Mouse (Mus musculus): ENCODE measurements around the gene Rap1gap. TPM values are rescaled to one million over a fixed set of nuclear protein-coding genes. Genes with fewer than 3 reads are reported as not detected.
A peak's percentile ranks its signal among the peaks of the same experiment; 100 is the strongest.

Gene Rap1gap
- total RNA-seq, 2 experiments from 2014 or later: 11.4 to 17.6 TPM

DNA sequence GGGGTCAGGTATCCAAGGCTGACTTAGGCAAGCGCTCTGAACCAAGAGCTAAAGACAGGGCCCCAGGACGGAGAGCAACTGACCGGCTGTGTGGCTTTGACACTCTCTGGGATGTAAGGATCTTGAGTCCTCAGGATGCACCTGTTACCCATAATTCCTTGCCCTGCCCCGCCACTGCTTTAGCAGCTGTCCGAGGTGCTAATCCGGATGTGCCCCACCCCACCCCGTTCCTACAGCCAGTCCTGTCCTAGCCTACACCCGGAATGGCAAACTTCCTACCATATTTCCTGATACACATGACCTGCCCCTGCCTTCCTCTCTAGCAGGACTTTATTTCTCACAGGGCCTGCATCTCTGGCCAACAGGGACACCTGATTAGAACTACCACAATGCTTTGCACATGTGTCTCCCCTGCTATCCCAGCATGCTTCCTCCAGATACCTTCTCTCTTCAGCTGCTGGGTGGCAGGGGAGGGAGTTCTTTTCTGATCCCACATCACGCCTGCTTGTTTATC, 20.4 kb downstream of the Rap1gap start:
- DNase-seq: no peak
- intact Hi-C loops (cut with DNase I): loop anchor here (5.0 kb wide), 1 partner anchor 262 kb away; no protein-coding TSS in a partner anchor

DNA sequence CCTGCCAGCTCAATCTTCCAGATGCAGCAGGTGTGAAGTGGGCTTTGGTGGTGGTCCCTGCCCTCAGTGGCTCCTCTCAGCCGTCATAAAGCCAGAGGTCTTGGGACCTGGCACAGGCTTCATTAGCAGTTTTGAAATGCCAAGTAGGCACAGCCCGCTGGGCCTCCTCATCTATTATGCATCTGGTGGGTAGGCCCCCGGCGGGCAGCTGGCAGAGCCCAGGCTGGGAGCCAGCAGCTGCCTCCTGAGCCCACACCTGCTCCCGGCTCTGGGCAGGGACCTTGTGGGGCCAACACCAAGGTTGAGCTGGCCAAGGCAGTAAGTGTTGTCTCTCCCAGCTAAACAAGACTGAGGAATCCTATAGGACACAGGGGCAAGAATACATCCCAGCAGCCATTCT, 21.8 kb downstream of the Rap1gap start:
- intact Hi-C loops (cut with DNase I): no loop called here
- no peak for DNase-seq

DNA sequence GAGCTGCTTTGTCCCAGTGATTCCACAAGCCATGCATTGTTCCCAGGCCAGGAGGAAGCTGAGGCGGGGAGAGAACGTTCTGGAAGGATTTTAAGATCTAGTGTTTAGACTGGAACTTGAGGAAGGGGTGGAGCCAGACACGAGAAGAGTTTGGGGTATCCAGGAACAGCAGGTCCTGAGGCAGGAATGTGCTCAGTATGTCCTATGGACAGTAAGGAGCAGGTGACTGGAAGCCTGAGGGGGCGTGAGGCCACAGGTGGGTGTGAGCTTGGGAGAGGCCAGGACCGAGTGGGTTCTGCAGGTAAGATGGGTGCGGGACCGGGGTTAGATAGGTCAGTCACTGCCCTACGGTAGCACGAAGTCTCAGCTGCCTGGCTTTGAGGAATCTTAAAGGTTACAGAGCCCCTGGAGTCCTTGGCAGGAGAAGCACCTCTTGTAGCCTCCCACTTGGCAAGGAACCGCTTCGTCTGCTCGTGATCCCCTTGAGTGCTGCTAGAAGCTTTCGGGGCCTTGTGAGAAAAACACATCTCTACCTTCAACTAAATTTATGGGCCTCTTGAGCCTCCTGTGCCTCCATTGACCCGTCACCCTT, 22.8 kb downstream of the Rap1gap start:
- intact Hi-C loops (cut with DNase I): no loop called here
- no peak for DNase-seq

DNA sequence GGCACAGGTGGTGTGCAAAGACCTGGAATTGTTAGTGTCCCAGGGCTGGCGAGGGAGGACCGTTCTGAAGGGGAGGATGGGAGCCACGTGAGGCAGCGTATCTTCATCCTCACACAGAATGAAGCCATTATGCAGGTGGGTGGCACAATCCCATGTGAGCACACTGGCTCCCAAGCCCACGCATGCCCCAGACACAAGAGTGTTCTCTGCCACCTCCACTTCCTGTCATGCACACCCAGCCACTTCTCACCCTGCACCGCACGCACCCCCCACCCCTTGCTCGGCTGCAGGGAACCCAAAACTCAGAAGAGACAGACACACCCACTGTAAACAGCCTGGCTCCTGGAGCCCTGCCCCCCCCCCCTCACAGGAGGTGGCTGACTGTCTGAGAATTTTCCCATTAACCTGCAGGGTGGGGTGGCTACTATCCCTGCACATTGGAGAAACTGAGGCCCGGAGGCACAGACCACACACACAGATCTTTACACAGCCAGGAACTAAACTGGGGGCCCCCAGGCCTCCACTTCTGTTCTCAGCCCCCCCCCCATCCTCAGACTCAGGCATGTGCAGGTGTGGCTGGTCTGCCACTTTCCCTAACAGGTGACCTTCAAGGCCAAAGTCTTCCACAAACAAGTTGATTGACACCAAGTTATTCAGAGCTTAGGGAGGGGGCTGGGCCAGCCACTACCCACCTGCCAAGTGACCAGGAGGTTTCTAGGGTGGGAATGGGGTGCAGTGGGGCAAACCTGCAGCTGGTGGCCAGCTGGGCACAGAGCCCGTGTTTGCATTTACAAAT, 27.8 kb downstream of the Rap1gap start:
- DNase-seq: no peak
- intact Hi-C loops (cut with DNase I): no loop called here

DNA sequence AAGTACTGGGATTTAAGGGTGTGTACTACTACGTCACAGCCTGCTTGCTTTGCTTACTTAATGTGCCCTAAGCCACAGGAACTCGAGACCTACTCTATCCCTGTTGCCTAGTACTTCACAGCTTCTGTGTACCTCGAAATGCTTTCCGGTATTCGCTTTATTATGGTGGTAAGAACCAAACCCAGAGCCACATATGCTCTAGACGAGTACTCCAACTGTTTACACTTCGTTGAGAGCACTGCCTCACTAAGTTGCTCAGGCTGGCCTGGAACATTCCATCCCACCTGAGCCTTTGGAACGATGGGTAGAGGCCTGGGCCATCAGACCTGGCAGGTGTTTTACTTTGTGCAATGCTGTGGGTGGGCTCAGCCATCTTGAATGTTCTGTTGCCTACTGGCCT, 30.8 kb downstream of the Rap1gap start:
- intact Hi-C loops (cut with DNase I): no loop called here
- DNase-seq: no peak

DNA sequence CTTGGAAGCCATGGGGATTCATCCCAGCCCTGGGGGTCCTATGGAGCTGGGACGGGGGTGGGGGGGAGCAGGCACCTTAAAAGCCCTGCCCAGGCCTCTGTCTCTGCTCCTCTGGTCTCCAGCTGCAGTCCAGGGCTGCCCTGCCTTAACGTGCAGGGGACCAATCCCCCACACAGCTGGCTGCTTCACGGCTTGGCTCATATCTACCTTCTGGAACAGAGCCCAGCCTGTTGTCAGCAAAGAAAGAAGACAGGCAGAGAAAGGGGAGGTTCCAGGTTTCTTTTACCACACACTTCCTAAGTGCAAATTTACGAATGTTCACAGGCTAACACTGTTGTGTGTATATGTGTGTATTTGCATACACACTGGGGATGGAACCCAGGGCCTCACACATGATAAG, 31.4 kb downstream of the Rap1gap start:
- DNase-seq: no peak
- intact Hi-C loops (cut with DNase I): no loop called here

DNA sequence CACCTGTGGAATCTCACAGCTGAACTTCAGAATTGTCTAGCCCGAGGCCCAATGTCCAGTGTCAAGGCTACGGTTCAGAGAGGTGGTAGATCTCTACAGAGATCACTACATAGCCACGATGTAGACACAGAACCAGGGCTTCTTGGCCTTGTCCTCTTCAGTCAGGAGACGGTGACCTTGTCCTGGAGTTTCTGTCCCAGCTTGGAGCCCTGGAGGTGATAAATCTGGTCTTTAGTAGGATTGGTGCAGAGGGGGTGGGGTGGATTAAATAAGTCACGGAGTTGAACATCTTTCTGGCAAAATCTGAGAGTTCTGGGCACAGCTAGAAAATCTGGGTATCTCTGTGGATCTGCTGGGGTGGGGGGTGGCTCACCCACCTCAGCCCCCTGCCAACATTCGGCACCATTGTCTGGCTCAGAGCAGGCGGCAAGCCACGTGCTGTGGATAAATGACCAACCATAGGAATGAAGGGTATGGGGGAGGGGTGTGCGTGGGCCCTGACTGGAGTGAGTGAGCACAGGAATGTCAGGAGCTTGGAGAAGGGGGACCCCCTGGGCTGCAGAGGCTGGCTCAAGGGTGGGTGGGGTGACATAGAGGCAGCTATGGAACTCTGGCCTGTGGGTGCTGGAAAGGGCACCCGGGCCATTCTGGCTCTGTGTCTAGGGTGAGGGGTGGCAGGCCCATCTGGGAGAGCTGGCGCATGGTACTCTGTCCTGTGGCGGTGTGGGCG, 32.8 kb downstream of the Rap1gap start:
- intact Hi-C loops (cut with DNase I): no loop called here

DNA sequence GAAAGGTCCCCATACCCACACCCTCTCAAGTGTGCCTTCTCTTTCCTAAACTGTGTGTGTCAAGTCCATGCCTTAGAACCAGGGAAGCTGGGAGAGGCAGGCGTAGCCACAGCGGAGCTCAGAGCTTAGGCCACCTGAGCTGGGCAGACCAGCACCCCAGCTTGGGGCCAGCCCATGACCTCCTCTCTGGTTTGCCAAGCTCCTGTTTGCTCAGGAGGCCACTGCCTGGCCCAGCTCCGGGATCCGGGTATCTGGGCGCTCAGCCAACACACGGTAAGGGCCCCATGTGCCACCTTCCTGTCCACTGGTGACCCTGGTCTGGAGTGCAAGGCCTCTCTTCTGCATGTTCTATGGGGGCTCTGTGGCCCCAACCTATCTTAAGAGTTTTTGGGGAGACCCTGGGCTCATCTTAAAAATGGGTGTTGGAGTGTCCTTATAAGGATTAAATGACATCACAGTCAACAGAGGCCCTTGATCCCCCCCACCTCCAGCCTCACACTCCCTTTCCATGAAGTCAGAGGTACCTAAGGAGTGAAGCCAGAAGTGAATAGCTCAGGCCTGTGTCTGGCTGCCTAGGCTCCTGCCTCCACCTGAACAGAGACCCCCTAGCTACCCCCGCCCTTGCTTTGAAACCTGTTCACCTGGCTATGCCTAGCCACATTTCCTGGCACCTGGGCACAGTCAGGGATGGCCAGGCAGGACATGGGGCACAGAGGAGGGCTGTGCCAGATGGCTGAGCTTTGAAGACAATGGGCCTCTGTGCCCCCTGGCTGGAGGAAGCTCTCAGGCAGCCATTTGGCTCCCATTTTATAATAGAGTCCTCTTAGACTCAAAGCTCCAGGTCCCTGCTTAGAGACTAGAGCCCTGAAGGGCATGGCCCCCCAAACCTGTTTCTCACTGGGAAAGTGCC, 33.8 kb downstream of the Rap1gap start:
- no peak for DNase-seq
- intact Hi-C loops (cut with DNase I): no loop called here

More for the DNA sequence above, 32.8 kb downstream of the Rap1gap start:
- DNase-seq: no peak

DNA sequence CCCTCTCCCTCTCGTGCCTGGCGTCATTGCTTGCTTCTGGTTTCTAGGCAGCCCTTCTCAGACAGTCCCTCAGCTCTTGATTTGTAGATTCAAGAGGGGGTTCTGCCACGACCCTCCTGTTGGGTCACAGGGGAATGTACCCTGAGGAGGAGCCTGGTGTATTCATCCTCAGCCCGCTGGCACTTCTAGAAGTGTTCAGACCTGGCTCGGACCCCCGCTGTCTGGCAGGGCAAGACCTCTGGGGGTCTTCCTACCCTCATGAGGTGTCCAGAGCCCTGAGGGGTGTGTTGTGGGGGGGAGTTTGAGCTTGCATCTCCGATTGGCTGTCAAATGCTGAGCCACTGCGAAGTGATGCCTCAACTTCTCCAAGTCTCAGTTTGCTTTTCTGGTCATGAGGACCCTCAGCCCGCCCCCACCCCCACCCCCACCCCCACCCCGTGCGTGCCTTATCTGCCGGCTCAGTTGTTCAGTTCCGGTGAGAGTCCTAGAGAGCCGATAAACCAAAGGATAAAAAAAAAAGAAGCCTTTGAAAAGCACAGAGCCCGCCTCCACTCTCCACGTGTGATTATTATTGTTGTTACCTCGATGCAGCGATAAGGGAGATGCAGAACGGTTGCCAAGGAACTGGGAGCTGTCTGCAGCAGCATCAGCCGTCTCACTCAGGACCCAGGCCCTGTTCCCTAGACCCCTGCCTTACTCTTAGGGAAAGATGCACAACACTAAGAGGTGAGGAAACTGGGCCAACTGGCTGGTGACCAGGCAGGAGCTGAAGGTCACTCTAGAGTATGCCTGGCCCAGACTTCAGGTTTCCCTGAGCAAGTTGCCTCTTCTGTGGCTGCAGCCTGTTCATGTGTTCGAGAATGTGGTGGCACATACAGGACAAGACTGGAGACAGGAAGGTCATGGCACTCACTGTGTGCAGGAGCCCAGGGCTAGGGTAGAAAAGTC, 35.0 kb downstream of the Rap1gap start:
- DNase-seq: no peak
- intact Hi-C loops (cut with DNase I): no loop called here

DNA sequence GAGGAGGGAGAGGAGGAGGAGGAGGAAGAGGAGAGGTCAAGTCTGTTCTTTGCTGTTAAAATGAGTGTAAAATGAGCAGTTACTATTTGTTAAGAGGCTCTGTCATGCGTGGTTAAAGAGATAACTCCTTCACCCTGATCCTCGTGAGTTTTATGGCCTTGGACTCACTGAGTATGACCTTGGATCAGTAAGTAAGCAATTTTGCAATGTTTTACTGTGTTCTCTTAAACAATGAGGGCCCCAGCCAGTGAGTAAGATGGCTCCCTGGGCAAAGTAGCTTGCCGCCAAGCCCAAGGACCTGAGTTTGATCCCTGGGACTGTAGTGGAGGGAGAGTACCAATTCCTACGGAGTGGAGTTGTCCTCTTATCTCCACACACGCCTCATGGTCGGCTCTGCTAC, 36.4 kb downstream of the Rap1gap start:
- no peak for DNase-seq
- intact Hi-C loops (cut with DNase I): no loop called here

DNA sequence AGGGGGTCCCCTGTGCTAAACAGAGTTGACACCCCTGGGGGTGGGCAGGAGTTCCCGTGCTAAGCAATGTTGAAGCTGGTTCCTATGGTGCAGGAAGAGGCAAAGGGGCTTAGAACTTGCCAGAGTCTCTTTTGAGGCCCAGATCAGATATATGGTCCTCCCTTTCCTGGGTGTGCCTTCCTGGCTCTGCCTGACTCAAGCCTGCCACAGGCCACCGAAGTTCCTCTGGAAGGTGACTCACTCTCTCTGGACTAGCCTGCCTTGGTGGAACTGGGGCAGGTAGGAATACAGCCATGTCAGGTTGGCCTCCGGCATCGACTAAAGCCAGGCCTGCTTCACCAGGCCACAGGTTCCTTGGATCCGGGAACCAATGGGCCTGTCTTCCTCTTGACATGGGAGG, 38.6 kb downstream of the Rap1gap start:
- DNase-seq: no peak
- intact Hi-C loops (cut with DNase I): no loop called here

DNA sequence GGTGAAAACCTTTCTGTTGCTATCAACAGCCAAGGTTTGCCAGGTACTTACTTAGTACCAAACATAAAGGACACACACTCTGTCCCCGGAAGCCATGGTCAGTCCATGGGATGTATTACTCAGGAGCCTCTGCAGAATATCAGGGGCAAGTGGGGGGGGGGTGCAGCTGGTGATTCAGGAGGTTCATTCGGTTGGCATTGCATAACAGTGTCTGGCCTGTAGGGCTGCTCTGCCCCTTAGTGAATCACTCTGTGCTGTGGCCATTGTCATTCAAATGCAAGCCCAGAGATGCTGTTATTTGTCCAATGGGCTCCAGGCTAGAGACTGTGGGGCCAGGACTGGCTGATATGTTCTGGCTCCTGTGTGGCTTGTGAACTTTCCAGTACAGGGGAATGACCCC, 40.0 kb downstream of the Rap1gap start:
- no peak for DNase-seq
- intact Hi-C loops (cut with DNase I): no loop called here

DNA sequence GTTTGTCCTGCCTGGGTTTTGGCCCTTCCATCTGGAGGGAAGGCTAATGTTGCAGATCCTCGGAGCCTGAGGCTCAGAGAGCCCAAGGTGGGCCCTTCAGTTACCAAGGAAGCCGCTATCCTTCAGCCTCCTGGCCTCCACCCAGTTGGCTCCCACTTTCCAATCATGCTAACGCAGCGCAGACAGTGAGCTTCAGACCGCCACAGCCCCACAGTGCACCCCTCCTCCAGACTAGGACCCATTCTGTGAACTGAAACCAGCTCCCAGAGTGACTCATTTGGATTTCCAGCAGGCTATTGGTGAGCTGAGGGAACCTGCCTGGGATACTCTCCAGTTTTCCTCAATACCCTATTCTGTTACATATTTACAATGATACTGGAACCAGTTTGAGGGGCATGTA, 40.9 kb downstream of the Rap1gap start:
- DNase-seq: no peak
- intact Hi-C loops (cut with DNase I): no loop called here

DNA sequence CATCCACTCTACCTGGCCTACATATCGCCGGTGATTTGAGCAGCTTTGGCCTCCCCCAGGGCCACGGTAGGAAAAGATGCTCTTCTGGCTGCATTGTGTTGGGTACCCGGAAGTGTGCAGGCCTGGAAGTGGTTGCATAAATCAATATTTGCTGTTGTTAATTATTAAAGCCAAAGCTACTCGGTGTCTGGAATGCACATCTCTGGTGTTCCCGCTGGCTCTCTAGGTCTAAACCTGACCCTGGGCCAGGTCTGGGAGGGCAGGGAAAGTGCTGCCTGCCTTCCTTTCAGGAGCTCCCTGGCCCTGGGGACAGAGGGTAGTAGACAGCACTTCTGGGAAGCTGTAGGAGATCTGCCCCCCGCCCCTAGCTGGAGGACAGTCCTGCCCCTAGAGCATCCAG, 42.0 kb downstream of the Rap1gap start:
- no peak for DNase-seq
- intact Hi-C loops (cut with DNase I): no loop called here

DNA sequence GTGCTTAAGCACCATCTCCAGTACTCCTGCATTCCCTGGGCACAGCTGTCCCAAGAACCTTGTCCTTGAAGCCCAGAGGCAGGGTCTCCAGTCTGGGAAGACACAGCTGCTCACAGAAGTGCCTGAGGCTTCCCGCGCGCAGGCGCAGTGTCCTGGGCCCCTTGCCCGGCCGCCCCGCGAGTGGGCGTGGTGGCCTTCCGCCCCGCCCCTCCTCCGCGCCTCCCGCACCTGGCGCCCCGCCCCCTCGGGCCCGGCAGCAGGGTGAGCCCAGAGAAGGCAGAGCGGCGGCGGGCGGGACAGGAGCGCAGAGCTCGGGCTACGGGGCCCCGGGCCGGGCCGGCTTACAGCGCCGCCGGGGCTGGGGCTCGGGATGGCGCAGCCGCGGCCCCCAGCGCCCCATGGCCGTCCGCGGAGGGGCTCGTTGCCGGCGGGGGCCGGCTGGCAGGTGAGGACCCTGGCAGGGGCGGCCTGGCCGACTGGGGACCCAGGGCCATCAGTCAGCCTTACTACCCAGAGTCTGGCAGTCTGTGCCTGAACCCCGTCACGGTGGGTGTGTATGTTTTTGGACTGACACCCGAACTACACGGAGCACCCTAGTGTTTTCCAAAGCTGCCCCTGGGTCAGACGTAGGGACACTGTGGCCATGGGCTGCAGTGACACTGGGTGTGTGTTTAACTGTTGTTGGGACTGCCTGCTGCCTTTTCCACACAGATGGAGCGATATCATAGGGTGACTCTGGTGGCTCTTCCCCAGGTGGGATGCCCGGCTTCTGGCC, 42.9 kb downstream of the Rap1gap start:
- intact Hi-C loops (cut with DNase I): no loop called here

DNA sequence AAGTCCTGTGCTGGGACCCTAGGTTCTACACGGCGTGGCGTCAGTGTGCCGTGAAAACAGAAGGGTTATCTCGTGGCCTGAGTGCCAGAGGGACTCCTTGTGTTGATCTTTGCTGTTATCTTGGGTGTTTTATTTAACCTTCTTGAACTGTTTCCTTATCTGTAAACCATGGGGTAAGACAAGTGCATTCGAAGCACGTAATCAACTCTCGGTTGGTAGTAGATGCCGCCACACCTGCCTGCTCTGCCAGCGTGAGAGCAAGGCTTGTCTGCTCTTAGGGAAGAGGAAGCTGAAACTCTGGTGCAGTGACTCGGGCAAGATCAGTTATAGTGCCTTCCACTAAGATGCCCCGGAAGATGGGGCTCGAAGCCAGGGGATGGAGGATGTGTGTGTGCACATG, 48.4 kb downstream of the Rap1gap start:
- DNase-seq: no peak
- intact Hi-C loops (cut with DNase I): no loop called here

More for the DNA sequence above, 42.9 kb downstream of the Rap1gap start:
- DNase-seq: peak; percentile 83

DNA sequence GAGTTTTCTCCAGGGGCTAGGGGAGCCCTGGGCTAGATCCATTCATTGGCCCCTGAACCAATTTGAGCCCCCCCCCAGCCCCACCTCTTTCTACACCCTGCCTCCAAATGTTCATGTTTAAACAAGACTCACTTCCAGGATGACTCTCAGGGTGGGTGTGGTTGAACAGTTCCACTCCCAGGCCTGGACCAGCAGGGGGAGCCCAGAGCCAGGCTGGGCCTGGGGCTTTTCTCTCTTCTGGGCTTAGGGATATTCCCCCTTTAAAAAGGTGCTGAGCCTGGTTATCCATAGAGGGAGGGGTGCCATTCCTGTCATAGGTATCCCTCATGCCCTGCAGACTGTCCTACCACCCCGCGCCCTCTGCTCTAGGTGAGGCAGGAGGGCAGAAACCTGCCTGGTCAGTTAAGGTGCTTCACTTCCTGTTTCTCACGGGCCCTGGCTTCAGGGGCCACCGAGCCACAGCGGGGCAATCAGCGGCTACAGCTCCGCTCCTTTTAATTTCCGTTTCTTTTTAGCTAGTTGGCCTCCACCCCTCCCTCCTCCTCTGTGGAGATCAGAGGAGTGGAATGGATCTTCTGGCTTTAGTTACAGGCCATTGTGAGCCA, 49.6 kb downstream of the Rap1gap start:
- no peak for DNase-seq

DNA sequence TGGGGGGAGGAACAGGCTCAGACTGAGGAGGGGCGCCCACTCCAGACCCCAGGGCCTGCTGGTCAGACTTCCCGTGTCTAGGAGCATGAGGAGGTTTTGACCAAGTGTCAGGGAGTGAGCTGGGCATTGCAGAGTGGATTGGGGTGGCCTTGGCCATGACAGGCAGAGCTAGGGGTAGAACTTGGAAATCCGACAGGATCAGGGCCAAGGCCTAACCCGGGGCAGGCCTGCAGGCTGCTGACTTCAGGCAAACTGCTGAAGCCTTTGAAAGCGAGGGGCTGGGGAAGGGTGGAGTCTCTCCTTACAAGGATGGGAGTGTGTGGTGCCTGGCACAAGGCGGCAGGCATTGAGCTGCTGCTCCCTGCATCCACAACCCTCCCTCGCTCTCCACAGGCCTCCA, 52.5 kb downstream of the Rap1gap start:
- intact Hi-C loops (cut with DNase I): no loop called here
- no peak for DNase-seq

More for the DNA sequence above, 49.6 kb downstream of the Rap1gap start:
- intact Hi-C loops (cut with DNase I): no loop called here

Measured in heart, postnatal 36 days (tissue).